Mouse (Mus musculus) intestine, embryonic 14.5 days (tissue): ENCODE data around the gene Ston2. TPM values are rescaled to one million over a fixed set of nuclear protein-coding genes. Genes with fewer than 3 reads are reported as not detected.

ENCODE experiments used
- ATAC-seq: fragments of 200-750 bp; cut with Nextera tagmentation; replicated peaks from 2 replicates; pipeline ENCODE4 v1.8.0; 2017; ENCODE audit warnings: low read depth, moderate number of reproducible peaks, moderate TSS enrichment, moderate library complexity; ENCODE audit not compliant: low FRiP score, low TSS enrichment
- DNase-seq: peaks from one replicate; pipeline ENCODE4 v3.0.0-alpha.2; 2018; ENCODE audit warnings: low spot score
- H3K27ac ChIP-seq: fragments of 300-500 bp; sonication (generic); 2 replicates; pipeline ENCODE4 v1.5.1; 2014; ENCODE audit warnings: low read depth, mild to moderate bottlenecking, control low read depth
- H3K27me3 ChIP-seq: fragments of 300-500 bp; sonication (generic); replicated peaks from 2 replicates; pipeline ENCODE4 v1.6.1; 2014; ENCODE audit warnings: low read length, control low read depth; ENCODE audit not compliant: control insufficient read depth, insufficient read depth
- H3K36me3 ChIP-seq: fragments of 300-500 bp; sonication (generic); 2 replicates; pipeline ENCODE4 v1.6.1; 2014; ENCODE audit warnings: low read length, control low read depth; ENCODE audit not compliant: control insufficient read depth, insufficient read depth
- H3K4me1 ChIP-seq: fragments of 300-500 bp; sonication (generic); replicated peaks from 2 replicates; pipeline ENCODE4 v1.6.1; 2014; ENCODE audit warnings: low read length, control low read depth, mixed read lengths; ENCODE audit not compliant: control insufficient read depth, insufficient read depth
- H3K4me2 ChIP-seq: fragments of 300-500 bp; sonication (generic); 2 replicates; pipeline ENCODE4 v1.6.1; 2014; ENCODE audit warnings: low read length
- H3K4me3 ChIP-seq: fragments of 300-500 bp; sonication (generic); 2 replicates; pipeline ENCODE4 v1.5.1; 2014; ENCODE audit warnings: low read depth, low read length, control low read depth, mixed read lengths
- H3K9ac ChIP-seq: fragments of 300-500 bp; sonication (generic); 2 replicates; pipeline ENCODE4 v1.6.1; 2014; ENCODE audit warnings: mild to moderate bottlenecking, low read length
- H3K9me3 ChIP-seq: fragments of 300-500 bp; sonication (generic); 2 replicates; pipeline ENCODE4 v1.6.1; 2016; ENCODE audit warnings: low read length, control low read depth; ENCODE audit not compliant: control insufficient read depth
- WGBS: fragments of 180-500 bp; shearing (Covaris S2); extraction: QIAGEN DNeasy Blood & Tissue Kit; methylation state at CpG from one replicate; pipeline ENCODE4 v1.1.7; 2014; 5-methylcytosine and 5-hydroxymethylcytosine counted together
- microRNA-seq: library from miRNA; unstranded; fragments of <30 nt; microRNA quantifications from one replicate; pipeline ENCODE4, GENCODE M21; 2016
- polyA plus RNA-seq: library from polyadenylated mRNA; unstranded; fragments of >200 nt; fragmentation: Nextera tagmentation; extraction: Ambion mirVana; gene quantifications from 2 replicates; pipeline ENCODE4 v1.2.1, GENCODE M21; 2014

Ston2 gene
- polyA plus RNA-seq, 1 experiment from 2014 or later = 7.3 TPM

- no peak overlapping the region for H3K4me3 ChIP-seq
- no peak for ATAC-seq
- DNase-seq = no peak
- peaks cover 46% of the 10 kb centered on the region for H3K36me3 ChIP-seq
- H3K27me3 ChIP-seq = no peaks in the 10 kb centered on the region
- no peak overlapping the region for H3K9ac ChIP-seq
- no peaks in the 10 kb centered on the region for H3K9me3 ChIP-seq
- peaks cover 7% of the 10 kb centered on the region; the same call in 1 of the 2 replicates for H3K4me1 ChIP-seq
- WGBS = 80% methylated on average over 6 of the region's 6 CpGs
- H3K4me2 ChIP-seq = no peak overlapping the region
- H3K27ac ChIP-seq = no peak overlapping the region
Measured at GRCm38 (mm10) chr12:91583409-91583808, 204.8 kb downstream of the Ston2 start.

Small RNA genes within 50 kb of the gene (microRNA-seq; reads per million reads assigned to microRNA genes)
- gene Gm22015 = not detected

Other genes with a start within 250 kb of the Ston2 start
- gene Gtf2a1, start 197.9 kb downstream of the Ston2 start, polyA plus RNA-seq = 30.9 and 33.6 TPM in 2 replicates
- 77.6 and 90.7 TPM in 2 replicates for gene Sel1l, start 60.8 kb upstream of the Ston2 start, polyA plus RNA-seq